Mouse (Mus musculus) neural tube, embryonic 15.5 days (tissue): ENCODE results near the gene Dnah7a. TPM values are rescaled to one million over a fixed set of nuclear protein-coding genes. Genes with fewer than 3 reads are reported as not detected.
"Not testable (repeated sequence)": the region's sequence is repeated elsewhere in the genome, so short reads cannot be mapped to it uniquely, and the experiment has no call there.

Experiments used
- ATAC-seq: fragments of 200-750 bp; cut with Nextera tagmentation; 2 replicates; pipeline ENCODE4 v1.8.0; 2017; ENCODE audit warnings: mild to moderate bottlenecking, moderate TSS enrichment, moderate library complexity; ENCODE audit not compliant: low FRiP score
- H3K27ac ChIP-seq: fragments of 300-500 bp; sonication (generic); replicated peaks from 2 replicates; pipeline ENCODE4 v1.5.1; 2015; ENCODE audit warnings: mild to moderate bottlenecking, inconsistent platforms
- H3K27me3 ChIP-seq: fragments of 300-500 bp; sonication (generic); replicated peaks from 2 replicates; pipeline ENCODE4 v1.6.1; 2015; ENCODE audit warnings: inconsistent platforms
- H3K36me3 ChIP-seq: fragments of 300-500 bp; sonication (generic); 2 replicates; pipeline ENCODE4 v1.6.1; 2015; ENCODE audit warnings: inconsistent platforms
- H3K4me1 ChIP-seq: fragments of 300-500 bp; sonication (generic); 2 replicates; pipeline ENCODE4 v1.6.1; 2015; ENCODE audit warnings: inconsistent platforms
- H3K4me2 ChIP-seq: fragments of 300-500 bp; sonication (generic); 2 replicates; pipeline ENCODE4 v1.6.1; 2015; ENCODE audit warnings: inconsistent platforms, mild to moderate bottlenecking, moderate library complexity
- H3K4me3 ChIP-seq: fragments of 300-500 bp; sonication (generic); replicated peaks from 2 replicates; pipeline ENCODE4 v1.5.1; 2015; ENCODE audit warnings: mild to moderate bottlenecking, inconsistent platforms
- H3K9ac ChIP-seq: fragments of 300-500 bp; sonication (generic); replicated peaks from 2 replicates; pipeline ENCODE4 v1.6.1; 2015; ENCODE audit warnings: mild to moderate bottlenecking, inconsistent platforms
- H3K9me3 ChIP-seq: fragments of 300-500 bp; sonication (generic); replicated peaks from 2 replicates; pipeline ENCODE4 v1.6.1; 2016; ENCODE audit warnings: inconsistent platforms
- WGBS: fragments of 180-500 bp; shearing (Covaris S2); methylation state at CpG from one replicate; pipeline ENCODE4 v1.1.7; 2015; ENCODE audit warnings: mixed read lengths; 5-methylcytosine and 5-hydroxymethylcytosine counted together
- polyA plus RNA-seq: library from polyadenylated mRNA; unstranded; fragments of >200 nt; fragmentation: Nextera tagmentation; extraction: Ambion mirVana; gene quantifications from 2 replicates; pipeline ENCODE4 v1.2.1, GENCODE M21; 2015

Gene Dnah7a
- polyA plus RNA-seq = 11.9 and 14.4 TPM in 2 replicates

DNA sequence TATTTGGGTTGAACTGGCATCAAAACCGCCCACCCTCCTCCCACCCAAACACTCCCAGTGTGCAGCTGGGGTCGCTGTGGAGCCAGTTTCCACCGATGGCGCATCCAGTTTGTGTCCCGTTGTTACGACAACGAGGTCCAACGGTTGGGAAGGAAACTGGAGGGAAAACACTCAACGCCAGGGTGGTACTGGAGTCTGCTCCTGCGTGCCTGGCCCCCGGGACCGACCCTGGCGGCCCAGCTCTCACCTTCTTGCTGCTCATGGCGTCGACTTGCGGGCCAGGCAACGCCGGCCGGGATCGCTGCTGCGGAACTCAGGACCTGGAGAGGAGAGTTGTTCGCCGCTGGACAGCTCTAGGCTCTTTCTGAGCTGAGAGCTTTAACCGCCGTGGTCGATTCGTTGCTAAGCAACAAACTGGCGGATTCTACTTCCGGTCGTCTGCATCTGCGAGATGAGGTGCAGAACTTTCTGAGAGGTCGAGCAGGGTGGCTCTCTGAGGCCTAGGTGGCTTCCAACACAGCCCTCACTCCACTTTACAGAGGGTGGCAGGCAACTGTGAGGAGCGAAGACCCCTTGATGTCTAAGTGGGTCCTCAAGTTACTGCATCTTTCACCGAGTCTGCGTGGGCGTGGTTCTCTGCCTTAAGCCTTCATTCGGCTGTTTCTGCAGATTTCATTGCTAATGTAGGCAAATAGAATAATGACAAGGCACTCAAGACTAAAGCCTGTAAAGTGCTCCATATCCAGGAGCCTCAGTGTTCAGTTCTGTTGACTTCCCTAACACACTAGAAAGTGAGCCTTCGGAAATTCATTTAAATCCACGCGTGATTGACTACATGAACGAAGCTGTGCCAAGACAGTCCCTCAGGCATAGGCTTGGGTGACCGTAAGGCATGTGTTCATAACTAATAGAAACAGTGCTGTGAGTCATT, at the start of gene Dnah7a:
Gene Dnah7a, minus strand, starts transcription at position 354 of the 931 bp plus-strand sequence.
- WGBS = 14% methylated on average over 42 of the region's 42 CpGs
- peak; percentile 90 for ATAC-seq
- peak within 1 kb of the TSS; percentile 56 for H3K4me3 ChIP-seq
- no peaks in the 10 kb centered on the region for H3K9me3 ChIP-seq
- H3K36me3 ChIP-seq = no peaks in the 10 kb centered on the region
- H3K27me3 ChIP-seq = no peaks in the 10 kb centered on the region
- peak within 1 kb of the TSS; percentile 78 for H3K4me2 ChIP-seq
- H3K9ac ChIP-seq = peak within 1 kb of the TSS; percentile 61
- H3K4me1 ChIP-seq = peaks cover 11% of the 10 kb centered on the region
- H3K27ac ChIP-seq = peak within 1 kb of the TSS; percentile 87

- H3K4me1 ChIP-seq, ATAC-seq, H3K9me3 ChIP-seq, H3K36me3 ChIP-seq, H3K9ac ChIP-seq, H3K4me3 ChIP-seq, H3K27ac ChIP-seq, H3K4me2 ChIP-seq, H3K27me3 ChIP-seq: not testable (repeated sequence)
- WGBS = 86% methylated on average over 2 of the region's 2 CpGs
Measured at GRCm38 (mm10) chr1:53753501-53753900, 46.9 kb upstream of the Dnah7a start.

DNA sequence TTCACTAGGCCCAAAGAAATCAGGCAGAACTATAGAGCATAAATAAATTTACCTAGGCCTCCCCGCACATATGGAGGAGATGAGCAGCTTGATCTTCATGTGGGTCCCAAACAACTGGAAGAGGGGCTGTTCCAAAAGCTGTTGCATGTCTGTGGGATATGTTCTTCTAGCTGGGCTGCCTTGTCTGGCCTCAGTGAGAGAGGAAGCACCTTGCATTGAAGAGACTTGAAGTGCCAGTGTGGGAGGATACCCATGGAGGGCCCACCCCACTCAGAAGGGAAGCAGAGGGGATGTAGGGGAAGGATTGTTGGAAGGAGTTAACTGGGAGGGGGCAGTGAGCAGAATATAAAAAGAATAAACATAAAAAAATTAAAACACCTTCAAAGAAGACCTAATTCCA, 44.6 kb upstream of the Dnah7a start:
- Histone ChIP-seq H3K9me3 (no peaks in the 10 kb centered on the region), H3K4me1 (no peaks in the 10 kb centered on the region), H3K36me3 (no peaks in the 10 kb centered on the region), H3K27ac (no peak overlapping the region), H3K27me3 (no peaks in the 10 kb centered on the region), H3K9ac (no peak overlapping the region), H3K4me2 (no peak overlapping the region), H3K4me3 (no peak overlapping the region)
- 79% methylated on average over 1 of the region's 1 CpGs for WGBS
- ATAC-seq = no peak

GRCm38 (mm10) chr1:53750697-53751096, 44.1 kb upstream of the Dnah7a start:
- not testable (repeated sequence) for H3K36me3 ChIP-seq, H3K27ac ChIP-seq, H3K9me3 ChIP-seq, H3K9ac ChIP-seq, H3K27me3 ChIP-seq, H3K4me1 ChIP-seq, H3K4me3 ChIP-seq, ATAC-seq, H3K4me2 ChIP-seq
- 92% methylated on average over 7 of the region's 7 CpGs for WGBS

DNA sequence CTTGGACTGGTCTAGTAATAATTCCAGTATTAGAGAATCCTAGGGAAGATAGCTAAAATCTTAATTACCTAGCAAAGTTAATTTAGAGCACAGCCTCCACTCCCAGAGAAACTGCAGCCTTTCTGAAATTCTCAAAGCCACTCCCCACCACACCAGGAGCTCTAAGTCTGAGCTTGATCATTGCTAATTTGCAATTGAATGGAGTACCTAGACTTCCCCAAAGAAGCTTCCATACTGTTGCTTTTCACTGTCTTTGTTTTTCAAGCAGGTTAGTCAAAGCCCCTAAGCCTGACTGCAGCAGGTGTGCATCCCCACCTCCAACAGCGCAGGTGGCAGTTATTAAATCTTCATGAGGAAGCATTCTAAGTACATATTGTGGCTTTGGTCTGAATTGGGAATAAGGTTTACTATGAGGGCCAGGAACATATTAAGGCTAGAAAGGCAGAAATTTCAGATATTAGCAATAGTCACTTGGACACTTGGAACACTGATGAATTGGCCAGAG, 43.3 kb upstream of the Dnah7a start:
- not testable (repeated sequence) for H3K27me3 ChIP-seq, H3K27ac ChIP-seq, H3K36me3 ChIP-seq, H3K4me2 ChIP-seq, H3K4me3 ChIP-seq, H3K9ac ChIP-seq, H3K9me3 ChIP-seq, H3K4me1 ChIP-seq, ATAC-seq
- 73% methylated on average over 1 of the region's 1 CpGs for WGBS

DNA sequence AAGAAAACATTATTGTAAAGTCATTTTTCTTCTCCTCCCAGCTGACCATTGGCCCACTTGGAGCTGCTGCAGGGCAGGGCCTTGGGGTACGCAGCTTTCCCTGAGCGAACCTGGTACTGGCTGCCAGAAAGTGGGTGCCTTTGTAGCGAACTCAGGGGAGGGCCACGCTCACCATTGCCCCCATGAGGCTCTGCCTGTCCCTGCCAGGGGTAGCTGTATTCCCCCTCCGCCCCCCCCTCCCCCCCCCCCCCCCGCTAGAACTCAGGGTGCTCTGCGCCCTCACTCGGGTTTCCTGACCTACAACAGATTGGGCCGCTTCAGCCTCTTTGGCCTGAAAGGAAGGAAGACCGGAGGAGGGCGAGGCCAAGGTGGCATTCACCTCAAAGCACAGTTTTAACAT, 42.0 kb upstream of the Dnah7a start:
- 46% methylated on average over 7 of the region's 11 CpGs for WGBS
- H3K4me2 ChIP-seq = no peak overlapping the region
- H3K27ac ChIP-seq = no peak overlapping the region
- no peaks in the 10 kb centered on the region for H3K9me3 ChIP-seq
- H3K4me3 ChIP-seq = no peak overlapping the region
- H3K4me1 ChIP-seq = no peaks in the 10 kb centered on the region
- no peak for ATAC-seq
- no peak overlapping the region for H3K9ac ChIP-seq
- no peaks in the 10 kb centered on the region for H3K27me3 ChIP-seq
- no peaks in the 10 kb centered on the region for H3K36me3 ChIP-seq

DNA sequence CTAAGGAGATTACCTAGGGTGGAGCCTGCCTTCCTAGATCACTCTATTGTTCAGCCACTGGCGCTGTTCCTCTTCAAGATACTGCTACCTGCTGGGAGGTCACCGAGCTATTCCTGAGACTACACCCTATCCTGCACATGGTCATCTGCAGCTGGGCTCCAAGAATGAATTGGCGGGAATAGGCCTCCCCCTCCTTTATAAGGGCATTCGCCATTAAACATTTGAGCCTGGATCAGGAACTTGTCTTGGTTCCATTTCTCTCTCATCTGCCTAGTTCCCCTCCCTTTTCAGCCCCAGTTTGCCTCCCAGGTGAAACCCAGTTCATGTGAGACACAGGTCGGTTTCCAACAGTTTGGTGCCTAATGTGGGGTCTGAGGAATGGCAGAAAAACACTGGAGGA, 39.4 kb upstream of the Dnah7a start:
- 73% methylated on average over 5 of the region's 5 CpGs for WGBS
- Histone ChIP-seq H3K4me1 (no peaks in the 10 kb centered on the region), H3K9ac (no peak overlapping the region), H3K36me3 (no peaks in the 10 kb centered on the region), H3K27ac (no peak overlapping the region), H3K4me3 (no peak overlapping the region), H3K9me3 (no peaks in the 10 kb centered on the region), H3K27me3 (no peaks in the 10 kb centered on the region), H3K4me2 (no peak overlapping the region)
- no peak for ATAC-seq

DNA sequence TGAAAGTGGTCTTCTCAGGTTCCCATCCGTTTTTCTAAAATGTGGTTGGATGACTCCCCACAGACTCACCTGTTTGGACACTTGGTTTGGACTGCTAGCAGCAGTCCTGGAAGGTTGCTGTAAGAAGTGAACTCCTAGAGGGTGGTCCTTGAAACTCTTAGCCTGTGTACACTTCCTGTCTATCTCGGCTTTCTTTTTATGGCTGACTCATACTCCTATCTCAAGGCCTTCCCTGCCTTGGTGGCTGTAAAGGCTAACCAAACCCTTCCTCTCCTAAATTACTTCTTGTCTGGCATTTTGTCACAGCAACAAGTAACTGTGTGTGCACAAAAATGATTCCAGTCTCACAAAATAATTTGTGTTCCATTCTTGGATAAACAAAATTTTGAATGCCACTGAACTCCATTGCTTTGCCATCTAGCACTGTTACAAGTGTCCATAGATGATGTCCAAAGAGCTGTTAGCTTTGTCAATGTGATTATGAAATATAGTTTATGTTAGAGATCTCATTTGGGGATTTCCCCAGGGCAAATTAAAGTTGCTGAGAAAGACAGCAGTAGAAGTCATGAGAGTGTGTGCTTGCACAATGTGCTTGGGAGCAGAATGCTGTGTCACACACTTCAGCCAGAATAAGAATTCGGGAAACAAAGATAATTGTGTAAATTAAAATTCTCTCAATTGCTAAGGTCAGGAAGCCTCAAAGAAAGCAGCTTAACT, 35.3 kb upstream of the Dnah7a start:
- Histone ChIP-seq H3K27ac (no peak overlapping the region), H3K27me3 (no peaks in the 10 kb centered on the region), H3K4me1 (no peaks in the 10 kb centered on the region), H3K36me3 (no peaks in the 10 kb centered on the region), H3K9me3 (no peaks in the 10 kb centered on the region), H3K4me2 (no peak overlapping the region), H3K9ac (no peak overlapping the region), H3K4me3 (no peak overlapping the region)
- ATAC-seq = no peak
- 91% methylated on average over 3 of the region's 3 CpGs for WGBS

GRCm38 (mm10) chr1:53740777-53741336, 34.3 kb upstream of the Dnah7a start:
- WGBS = 40% methylated on average over 4 of the region's 4 CpGs
- no peak overlapping the region for H3K4me2 ChIP-seq
- no peaks in the 10 kb centered on the region for H3K27me3 ChIP-seq
- no peak overlapping the region for H3K9ac ChIP-seq
- no peak for ATAC-seq
- H3K9me3 ChIP-seq = no peaks in the 10 kb centered on the region
- H3K36me3 ChIP-seq = no peaks in the 10 kb centered on the region
- no peak overlapping the region for H3K27ac ChIP-seq
- no peak overlapping the region for H3K4me3 ChIP-seq
- H3K4me1 ChIP-seq = no peaks in the 10 kb centered on the region

DNA sequence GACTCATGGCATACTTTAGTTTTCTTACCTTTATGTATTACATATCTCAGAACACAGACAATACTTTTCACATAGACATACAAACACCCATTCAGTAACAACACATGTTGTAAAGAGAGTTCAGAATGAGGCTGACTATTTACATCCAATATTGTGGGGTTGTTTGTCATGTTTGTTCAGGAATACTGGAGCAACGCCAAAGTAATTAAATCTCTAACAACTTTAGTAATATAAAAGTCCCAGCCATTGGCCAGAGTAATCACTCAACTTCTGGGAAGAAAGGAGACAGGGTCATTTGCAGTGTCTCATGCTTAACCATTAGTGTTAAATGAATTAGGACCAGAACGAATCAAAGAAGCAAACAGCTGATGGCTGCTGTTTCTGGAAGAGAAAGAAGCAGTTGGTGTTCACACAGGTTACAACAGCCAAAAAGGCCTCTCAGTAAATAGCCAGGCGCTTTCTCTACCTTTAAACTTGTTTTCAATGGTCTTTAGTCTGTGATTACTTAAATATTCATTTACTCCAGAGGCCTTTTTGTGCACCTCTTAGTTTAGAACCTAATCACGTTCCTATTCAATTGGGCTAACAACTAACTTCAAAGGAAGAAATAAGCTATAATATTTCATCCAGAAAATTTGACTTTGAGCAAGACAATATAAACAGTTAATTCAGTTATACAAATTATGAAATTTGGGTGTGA, 33.6 kb upstream of the Dnah7a start:
- not testable (repeated sequence) for H3K27me3 ChIP-seq, H3K36me3 ChIP-seq, H3K4me1 ChIP-seq, H3K27ac ChIP-seq, H3K9me3 ChIP-seq, H3K4me3 ChIP-seq, H3K4me2 ChIP-seq, H3K9ac ChIP-seq
- ATAC-seq = peak; percentile 31; the same call in 1 of the 2 replicates
- 19% methylated on average over 3 of the region's 4 CpGs for WGBS

DNA sequence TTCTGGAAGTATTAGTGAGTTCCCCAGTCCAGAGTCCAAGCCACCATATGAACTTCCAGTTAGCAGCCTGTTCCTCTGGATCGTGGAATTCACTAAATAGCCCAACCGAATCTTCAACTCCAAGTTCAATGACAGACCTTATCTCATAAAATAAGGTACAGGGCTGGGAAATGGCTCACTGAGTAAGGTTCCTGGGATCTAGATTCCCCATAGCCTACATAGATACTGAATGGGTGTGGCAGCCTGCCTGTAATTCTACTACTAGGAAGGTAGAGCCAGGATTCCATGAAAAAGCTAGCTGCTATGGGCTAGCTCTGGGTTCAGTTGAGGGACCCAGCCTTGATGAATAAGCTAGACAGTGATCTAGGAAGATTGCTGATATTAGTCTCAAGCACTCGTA, 30.0 kb upstream of the Dnah7a start:
- Histone ChIP-seq H3K27me3 (no peaks in the 10 kb centered on the region), H3K9me3 (no peaks in the 10 kb centered on the region), H3K4me3 (no peak overlapping the region), H3K27ac (no peak overlapping the region), H3K4me1 (no peaks in the 10 kb centered on the region), H3K9ac (no peak overlapping the region), H3K4me2 (no peak overlapping the region), H3K36me3 (no peaks in the 10 kb centered on the region)
- ATAC-seq = no peak
- WGBS = 98% methylated on average over 3 of the region's 3 CpGs
